Mouse (Mus musculus): ENCODE results near the gene Tspyl3. TPM values are rescaled to one million over a fixed set of nuclear protein-coding genes. Genes with fewer than 3 reads are reported as not detected.

Gene Tspyl3
- total RNA-seq (2023), result 13.4 to 16.4 TPM (median 15.2 TPM) in 4 replicates

GRCm38 (mm10) chr2:153224946-153225594, at the start of gene Tspyl3:
Tspyl3 (minus strand) TSS chr2:153225441.

GRCm38 (mm10) chr2:153241250-153242014, 16.2 kb upstream of the Tspyl3 start, which contains the start of the genes Plagl2 and Pofut1:
Plagl2 (minus strand) TSS chr2:153241426.
Pofut1 (plus strand) TSS chr2:153241533.

Other genes starting within 250 kb of the Tspyl3 start
- 48.6 to 58.9 TPM (median 58.5 TPM) in 4 replicates for gene Pdrg1, start 210.0 kb downstream of the Tspyl3 start, total RNA-seq (2023)
- not detected in 4 replicates for gene Xkr7, start 193.6 kb downstream of the Tspyl3 start, total RNA-seq (2023)
- not detected in 4 replicates for gene Ccm2l, start 159.5 kb downstream of the Tspyl3 start, total RNA-seq (2023)
- 123 to 143 TPM (median 132 TPM) in 4 replicates for gene Hck, start 117.0 kb downstream of the Tspyl3 start, total RNA-seq (2023)
- 75.6 to 97.6 TPM (median 84.2 TPM) in 4 replicates for gene Tm9sf4, start 64.1 kb downstream of the Tspyl3 start, total RNA-seq (2023)
- 22.9 to 27.3 TPM (median 23.7 TPM) in 4 replicates for gene Plagl2, start 16.0 kb upstream of the Tspyl3 start, total RNA-seq (2023)
- 30.1 to 32.5 TPM (median 32.0 TPM) in 4 replicates for gene Pofut1, start 16.1 kb upstream of the Tspyl3 start, total RNA-seq (2023)
- 17.0 to 18.7 TPM (median 18.3 TPM) in 4 replicates for gene Kif3b, start 66.0 kb upstream of the Tspyl3 start, total RNA-seq (2023)
- gene Asxl1, start 120.4 kb upstream of the Tspyl3 start, total RNA-seq (2023), result 50.0 to 53.1 TPM (median 52.6 TPM) in 4 replicates

All from B cell, adult 62 days (primary cell).